Mouse (Mus musculus) small intestine, adult 2 months (tissue): ENCODE measurements around the gene Fer.

Experiments used
- CTCF ChIP-seq: fragments of 200-500 bp; IDR thresholded peaks from 2 replicates; pipeline ENCODE4 v1.5.1; 2012; ENCODE audit warnings: low read depth, mild to moderate bottlenecking, control low read depth, inconsistent platforms, low read length, moderate library complexity, mixed read lengths; ENCODE audit not compliant: insufficient replicate concordance, insufficient read length; ENCODE audit errors: extremely low read depth
- POLR2A ChIP-seq: fragments of 200-500 bp; IDR thresholded peaks from 2 replicates; pipeline ENCODE4 v1.6.1; 2012; ENCODE audit warnings: low read depth, mild to moderate bottlenecking, control low read depth, inconsistent platforms, low read length, moderate library complexity

- TF ChIP-seq CTCF (no peak), POLR2A (no peak)
Measured at GRCm38 (mm10) chr17:64135941-64136650, 273.2 kb downstream of the Fer start.
